Mouse (Mus musculus) urinary bladder, adult 18-20 months (tissue): ENCODE data around the gene Mmab.

Experiments used
- DNase-seq, 2 experiments: peaks; one replicate each; pipeline ENCODE4 v3.0.0; 2022; ENCODE audit warnings: low spot score in 2 of 2, mixed read lengths in 2 of 2

Mmab gene

DNA sequence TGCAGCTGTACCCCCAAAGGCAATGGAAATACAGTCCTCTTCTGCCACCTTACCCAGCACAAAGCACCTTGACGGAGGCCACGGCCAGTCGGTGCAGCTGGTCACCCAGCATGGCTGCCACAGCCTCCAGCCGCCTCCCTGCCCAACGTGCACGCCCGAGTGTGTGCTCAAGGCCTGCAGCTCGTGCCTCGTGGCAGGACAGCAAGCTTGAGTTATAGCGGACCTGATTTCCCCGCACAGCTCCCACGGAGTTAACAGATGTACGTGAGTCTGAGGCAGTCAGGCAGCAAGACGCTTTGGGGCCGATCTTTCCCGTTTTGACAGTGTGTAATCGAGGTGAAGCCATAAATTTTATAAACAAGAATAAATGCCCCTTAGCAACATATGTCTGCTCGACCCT lies 15.2 kb downstream of the Mmab start:
- DNase-seq, result no peak

DNA sequence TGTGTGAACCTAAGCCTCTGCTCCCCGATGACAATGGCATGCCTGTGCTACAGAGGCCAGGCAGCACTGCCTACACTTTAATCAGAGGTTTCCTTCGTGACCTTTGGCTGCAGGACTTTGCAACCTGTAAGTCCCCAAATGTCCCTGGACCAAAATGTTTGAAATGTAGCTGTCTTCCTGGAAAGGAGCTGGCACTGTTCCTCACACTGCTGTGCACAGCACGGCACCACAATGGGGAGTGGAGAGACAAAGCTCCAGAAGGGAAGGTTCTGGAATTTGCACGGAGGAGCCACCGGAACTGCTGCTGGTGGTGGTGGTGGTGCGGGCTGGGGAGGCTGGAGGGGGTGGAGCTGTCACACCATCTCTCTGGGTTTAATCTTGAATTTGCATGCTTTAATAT lies 17.1 kb downstream of the Mmab start:
- no peak for DNase-seq

DNA sequence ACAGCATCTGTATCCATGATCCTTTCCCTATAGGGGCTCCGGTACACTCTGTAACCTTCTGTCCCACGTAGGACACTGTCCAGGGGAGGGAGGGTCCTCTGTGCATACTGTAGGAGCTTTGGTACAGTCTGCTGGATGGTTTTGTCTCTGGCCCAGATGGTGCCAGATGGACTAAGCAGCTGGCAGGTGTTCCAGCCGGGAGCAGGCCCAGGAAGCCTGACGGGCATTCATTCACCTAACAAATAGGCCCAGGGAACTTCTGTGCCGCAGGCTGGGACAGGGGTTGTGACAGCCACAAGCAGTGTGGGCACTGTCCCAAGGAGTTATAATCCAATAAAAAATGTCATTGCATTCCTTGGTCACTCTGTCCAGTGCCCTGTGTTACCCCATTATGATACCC lies 19.9 kb downstream of the Mmab start:
- DNase-seq, result no peak

DNA sequence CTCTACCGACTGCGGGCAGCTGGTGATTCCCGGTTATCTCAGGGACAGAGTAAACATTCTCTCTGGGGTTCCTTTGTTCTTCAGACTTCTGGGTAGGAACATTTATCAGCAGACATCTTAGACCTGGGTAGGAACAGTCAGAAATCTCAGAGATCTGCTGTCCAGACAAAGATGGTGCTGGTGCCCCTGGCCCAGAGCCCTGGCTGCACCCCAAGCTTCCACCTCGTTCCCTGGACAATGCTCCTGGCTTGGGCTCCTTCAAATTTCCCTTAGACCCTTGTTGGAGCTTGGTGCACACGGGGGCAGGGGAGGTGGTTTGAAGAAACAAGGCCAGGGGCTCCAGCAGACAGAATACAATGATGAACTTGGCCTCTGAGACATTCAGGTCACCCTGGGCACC lies 21.3 kb downstream of the Mmab start:
- DNase-seq, result no peak

DNA sequence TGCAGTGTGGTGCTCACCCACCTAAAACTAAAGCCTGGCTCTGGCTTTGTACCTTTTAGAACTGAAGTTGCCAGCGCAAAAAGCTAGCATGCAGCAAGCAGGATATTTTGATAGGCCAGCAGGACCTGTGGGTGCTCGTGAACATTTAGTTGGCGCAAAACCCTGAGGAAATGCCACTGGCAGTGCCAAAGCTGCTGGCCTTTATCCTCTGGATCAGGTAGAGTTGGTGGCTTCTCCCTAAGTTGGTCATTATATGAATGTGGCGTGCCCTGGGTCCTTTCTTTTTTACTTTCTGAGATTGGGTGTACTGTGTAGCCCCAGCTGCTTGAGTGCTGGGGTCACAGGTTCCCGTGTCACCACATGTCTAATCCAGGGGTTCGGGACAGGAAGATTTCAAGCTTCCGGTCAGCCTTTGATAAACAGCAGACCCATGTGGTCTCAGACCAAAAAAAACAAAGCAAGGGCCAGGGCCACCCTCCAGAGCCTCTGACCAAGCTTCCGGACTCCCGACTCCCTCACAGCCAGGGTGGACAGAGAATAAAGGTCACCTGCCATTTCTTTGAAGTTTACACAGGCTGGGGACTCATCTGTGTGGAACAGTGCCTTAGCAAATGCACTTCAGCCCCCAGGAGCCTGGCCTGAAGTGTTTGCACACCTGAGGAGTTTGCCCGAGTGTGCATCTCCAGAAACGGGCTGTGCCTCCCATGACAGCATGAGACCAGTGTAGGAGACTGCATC lies 22.1 kb downstream of the Mmab start:
- DNase-seq, result no peak

DNA sequence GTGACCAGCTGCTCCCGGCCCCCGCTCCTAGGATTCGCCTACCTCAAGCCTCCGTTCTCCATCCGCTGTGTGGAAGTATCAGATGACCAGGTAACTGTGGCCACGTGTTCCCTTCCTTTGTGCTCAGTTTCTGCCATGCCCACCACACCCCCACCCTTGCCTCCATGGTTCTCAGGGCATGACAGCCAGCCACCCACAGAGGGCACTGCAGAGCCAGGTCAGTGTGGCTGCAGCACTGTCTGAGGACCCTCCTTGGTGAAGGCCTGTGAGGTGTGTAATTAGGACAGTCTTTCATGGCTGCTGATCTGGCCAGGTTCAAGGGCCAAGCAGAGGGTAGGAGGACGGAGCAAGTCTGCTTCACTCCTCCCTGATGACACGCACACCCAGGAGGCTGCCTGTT lies 25.3 kb downstream of the Mmab start:
- no peak for DNase-seq

DNA sequence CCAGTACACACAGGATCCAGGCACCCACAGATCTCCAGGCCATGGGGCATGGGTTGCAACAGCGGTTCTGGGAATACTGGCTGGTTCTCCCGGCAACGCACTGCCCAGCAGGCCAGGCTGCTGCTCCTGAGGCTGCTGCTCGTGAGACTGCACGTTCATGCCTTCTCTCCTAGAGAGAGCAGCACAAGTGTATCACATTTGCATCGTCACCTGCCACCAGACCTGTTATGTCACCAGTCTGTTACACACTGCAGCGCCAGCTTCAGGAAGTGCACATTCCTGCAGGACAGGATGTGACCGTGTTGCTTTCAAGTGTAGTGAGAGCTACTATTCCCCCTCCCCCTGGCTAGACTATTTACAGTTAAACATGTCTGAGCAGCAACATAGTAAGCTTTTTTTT lies 27.0 kb downstream of the Mmab start:
- DNase-seq, result no peak

DNA sequence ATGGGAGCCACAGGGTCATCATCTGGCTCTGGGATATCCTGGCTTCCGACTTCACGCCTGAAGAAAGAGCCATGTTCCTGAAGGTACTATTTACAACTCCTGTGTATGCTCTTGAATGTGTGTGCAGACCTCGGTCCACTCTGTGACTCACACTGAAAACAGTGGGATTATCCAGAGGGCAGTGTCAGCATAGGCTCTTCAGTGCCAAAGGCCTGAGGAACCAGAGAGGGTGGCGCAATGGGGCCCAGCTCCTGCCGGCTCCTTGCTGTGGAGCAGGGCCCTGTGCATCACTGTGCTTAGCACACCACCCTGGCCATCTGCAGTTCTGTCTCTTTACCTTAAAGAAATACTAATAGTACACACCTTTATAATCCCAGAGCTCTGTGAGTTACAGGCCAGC lies 28.3 kb downstream of the Mmab start:
- DNase-seq, result no peak

DNA sequence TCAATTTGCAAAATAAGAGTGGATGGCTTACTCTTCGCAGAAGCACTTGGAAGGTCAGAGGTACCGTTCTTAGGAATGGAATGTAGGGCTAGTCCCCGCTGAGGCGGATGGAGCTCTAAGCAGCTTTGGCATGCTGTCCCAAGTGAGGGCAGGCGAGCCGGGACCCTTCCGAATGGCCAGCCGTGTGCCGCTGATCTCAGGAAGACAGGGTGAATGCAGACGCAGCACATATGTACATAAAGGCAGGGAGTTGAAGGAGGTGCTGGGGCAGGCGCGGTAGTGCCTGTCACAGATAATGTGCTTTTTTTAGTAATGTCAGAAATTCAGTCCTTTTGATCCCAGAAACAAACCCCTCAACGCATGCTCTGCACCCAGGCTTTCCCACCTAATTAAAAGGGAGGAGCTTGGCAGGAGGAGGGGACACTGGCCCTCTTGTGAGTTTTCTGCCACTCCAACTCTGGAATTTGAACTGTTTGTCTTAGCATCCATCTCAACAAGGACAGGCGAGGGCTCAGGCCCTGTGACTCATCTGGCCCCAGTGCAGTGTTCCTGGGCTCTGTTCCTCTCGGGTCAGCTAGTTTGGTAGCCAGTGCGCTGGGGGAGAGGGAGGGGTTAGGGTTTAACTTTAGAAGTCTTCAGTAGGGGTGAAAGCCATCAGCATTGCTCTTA lies 30.7 kb downstream of the Mmab start:
- DNase-seq, result peak in 1 of 2 experiments; percentile 10

DNA sequence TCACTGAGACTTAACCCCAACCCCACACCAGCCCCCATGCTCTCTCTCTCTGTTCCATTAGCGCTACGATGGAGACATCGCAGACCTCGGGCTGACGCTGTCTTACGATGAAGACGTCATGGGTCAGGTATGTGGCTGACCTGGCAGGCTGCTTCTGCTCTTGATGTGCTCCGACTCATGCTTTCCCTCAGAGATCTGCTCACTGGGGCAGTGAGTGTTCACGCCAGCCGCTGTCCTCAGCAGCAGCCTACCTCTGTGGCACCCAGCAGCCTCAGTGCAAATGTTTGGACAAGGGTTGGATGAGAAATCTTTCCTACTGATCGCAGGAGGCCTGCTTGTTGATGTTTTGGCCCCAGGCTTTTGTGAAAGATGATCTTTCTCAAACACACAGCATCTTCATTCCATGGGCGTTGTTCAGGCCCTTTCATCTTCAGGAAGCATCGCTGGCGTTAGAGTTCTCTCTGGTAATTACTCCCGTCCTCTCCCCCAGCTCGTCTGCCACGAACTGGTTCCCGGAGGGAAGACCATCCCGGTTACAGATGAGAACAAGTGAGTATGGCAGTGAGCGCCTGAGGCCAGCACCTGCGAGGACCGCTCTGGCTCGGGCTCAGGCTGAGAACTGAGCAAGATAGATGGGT lies 31.4 kb downstream of the Mmab start:
- no peak for DNase-seq

DNA sequence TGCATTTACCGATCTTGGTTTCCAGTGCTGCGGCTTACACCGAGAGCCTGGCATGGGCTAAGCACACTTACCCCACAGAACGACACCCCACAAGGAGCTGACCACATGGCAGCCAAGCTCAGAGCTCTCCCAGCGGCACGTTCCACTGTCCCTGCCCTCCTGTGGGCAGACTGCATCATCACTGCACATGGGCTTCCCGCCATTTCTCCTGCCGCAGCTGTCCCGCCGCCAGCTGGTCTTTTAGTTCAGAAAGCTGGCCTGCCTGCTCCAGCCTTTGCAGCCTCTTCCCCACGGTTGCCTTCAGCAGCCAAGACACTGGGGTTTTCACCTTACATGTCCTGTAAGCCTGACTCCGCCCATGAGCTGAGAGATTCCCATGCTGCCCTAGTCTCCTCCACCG lies 33.4 kb downstream of the Mmab start:
- DNase-seq, result no peak

DNA sequence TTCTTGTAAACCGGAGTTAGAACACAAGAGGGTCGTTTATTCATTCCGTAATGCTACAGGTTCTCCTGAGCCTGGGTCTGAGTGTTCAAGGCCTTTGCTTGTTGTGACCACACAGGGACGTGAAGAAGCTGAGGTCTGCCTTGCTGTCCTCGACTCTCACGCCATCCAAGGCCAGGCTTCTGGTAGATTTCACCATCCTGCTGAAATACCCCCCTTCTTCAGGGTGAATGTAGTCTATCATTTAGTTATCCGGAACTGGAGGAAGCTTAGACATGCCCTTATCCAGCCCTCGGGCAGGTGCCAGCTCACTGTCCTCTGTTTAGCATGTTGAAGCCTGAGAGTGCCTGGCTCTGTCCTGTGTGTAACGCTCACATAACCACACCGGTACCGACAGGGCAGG lies 35.0 kb downstream of the Mmab start:
- DNase-seq, result no peak

DNA sequence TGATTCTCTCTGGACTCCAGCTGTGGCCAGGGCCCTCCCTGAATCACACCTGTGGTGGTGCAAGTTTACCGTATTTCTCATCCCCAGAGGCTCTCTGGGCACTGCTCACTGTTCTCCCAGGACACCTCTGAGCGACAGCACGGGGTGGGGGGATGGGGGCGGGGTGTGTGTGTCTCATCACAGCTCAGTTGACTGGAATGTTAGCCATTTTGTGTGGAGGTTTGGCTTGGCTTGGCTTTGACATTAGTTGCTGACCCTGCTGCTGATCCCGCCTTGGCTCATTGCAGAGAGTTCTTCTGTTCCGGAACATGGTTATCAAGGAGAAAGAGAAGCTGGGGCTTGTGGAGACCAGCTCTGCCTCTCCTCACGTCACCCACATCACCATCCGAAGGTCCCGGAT lies 36.0 kb downstream of the Mmab start:
- DNase-seq, result no peak

DNA sequence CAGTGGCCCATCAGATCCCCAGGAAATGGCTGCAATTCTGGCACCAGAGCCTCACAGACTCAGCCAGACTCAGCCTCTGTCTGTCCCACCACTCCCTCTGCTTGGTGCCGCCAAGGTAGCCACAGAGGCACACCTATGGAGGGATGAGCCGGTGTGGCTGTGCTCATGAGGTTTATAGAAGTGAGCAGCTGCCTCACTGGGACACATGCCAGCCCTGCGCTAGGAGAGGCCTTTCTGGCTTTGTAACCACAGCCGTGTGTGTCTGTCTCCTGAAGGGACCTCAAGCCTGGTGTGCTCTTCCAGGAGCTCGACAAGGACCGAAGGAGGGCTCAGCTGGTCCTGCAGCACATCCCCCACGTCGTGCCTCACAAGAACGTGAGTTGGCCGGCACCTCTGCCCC lies 36.6 kb downstream of the Mmab start:
- no peak for DNase-seq

DNA sequence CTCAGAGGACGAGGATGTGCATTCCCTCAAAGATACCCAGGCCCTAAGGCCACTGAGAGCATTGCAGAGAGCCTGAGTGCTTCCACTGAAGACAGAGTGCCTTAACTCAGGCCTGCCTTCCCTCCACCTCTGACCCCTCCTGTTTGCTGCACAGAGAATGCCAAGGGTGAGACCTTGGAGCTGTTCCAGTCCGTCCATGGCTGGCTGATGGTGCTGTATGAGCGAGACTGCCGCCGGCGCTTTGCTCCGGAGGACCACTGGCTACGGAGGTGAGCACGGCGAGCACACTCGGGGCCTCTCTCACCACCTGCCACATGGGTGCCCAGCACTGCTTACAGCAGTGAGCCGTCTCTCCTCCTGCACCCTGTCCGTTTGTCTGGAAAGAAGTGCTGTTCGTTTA lies 37.3 kb downstream of the Mmab start:
- no peak for DNase-seq

DNA sequence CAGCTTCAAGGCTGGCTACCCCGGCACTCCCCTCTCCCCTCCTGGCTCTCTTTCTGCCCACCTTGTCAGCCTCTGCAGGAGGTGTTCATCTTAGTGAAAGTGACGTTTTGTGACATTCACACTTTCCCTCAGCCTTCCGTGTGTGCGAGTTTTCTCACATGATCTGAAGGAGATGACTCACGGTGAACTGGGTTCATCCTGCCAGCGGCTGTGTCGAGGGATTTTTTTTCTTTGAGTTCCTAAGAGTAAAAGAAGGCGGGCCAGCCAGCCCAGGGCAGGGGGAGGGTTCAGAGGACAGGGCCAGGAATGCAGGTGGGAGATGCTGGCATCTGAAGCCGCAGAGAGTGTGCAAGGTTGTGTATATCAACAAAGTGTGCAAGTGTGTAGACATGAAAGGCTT lies 50.7 kb downstream of the Mmab start:
- DNase-seq, result no peak

DNA sequence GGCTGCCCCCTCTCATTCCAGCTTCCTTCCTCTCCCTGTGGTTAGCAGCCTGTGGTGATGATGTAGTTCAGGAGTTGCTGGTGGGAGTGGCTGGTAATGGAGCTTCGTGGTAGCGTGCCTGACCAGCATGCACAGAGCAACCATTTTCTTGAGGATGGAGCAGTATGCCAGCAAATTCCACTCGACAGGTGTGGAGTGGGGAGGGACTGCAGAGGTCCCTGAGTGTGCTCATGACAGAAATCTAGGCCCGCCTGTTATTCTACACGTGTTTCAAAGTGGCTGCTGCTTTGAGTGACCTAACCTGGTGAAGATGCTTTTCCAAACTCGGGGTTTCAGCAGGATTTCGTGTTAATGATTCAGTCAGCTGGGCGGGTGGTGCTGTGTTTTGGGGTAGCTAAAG lies 59.4 kb downstream of the Mmab start:
- DNase-seq, result no peak

DNA sequence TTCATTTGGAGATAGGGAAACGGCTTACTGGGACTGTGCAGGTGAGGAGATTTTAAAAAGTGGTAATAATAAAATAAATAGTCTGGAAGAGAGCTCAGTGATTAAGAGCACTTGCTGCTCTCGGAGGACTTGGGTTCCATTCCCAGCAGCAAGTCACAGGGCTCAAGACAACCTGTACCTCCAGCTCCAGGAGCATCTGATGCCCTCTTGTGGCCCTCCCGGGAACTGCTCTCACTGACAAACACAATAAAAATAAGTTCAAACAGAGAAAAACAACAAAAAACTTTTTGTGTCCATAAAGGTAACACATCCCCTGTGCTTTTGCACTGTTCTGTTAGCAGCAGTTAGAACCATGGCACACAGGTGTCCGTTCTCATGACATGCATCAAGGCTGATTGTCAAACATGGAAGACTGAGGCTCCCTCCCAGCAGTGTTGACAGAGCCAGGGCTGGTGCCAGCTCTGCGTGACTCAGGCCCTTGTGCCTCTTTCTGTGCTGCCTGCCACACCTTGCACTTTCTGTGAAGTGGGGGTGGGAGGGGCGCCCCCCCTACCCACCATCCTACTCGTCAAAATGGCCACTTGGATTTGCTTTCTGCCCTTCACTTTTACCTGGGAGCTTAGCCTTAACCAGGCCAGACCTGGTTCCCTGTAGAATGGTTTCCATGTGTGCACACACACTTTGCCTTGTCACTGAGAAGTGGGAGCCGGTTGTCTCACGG lies 60.5 kb downstream of the Mmab start:
- no peak for DNase-seq
